Mouse (Mus musculus) lung, embryonic 14.5 days (tissue): ENCODE results near the gene Mamdc2. TPM values are rescaled to one million over a fixed set of nuclear protein-coding genes. Genes with fewer than 3 reads are reported as not detected.
A peak's percentile ranks its signal among the peaks of the same experiment; 100 is the strongest.

Experiments
- ATAC-seq: fragments of 200-750 bp; cut with Nextera tagmentation; 2 replicates; pipeline ENCODE4 v1.8.0; 2017; ENCODE audit warnings: mild to moderate bottlenecking, moderate TSS enrichment, moderate library complexity; ENCODE audit not compliant: insufficient read depth
- DNase-seq: peaks from one replicate; pipeline ENCODE4 v3.0.0-alpha.2; 2015
- H3K27ac ChIP-seq: fragments of 300-500 bp; sonication (generic); 2 replicates; pipeline ENCODE4 v1.5.1; 2014; ENCODE audit warnings: low read depth, mild to moderate bottlenecking, moderate library complexity
- H3K27me3 ChIP-seq: fragments of 300-500 bp; sonication (generic); 2 replicates; pipeline ENCODE4 v1.6.1; 2014; ENCODE audit warnings: low read length, control low read depth; ENCODE audit not compliant: insufficient read depth
- H3K36me3 ChIP-seq: fragments of 300-500 bp; sonication (generic); 2 replicates; pipeline ENCODE4 v1.6.1; 2014; ENCODE audit warnings: control low read depth; ENCODE audit not compliant: insufficient read depth
- H3K4me1 ChIP-seq: fragments of 300-500 bp; sonication (generic); 2 replicates; pipeline ENCODE4 v1.6.1; 2014; ENCODE audit warnings: antibody characterized with exemption, control low read depth; ENCODE audit not compliant: insufficient read depth
- H3K4me2 ChIP-seq: fragments of 300-500 bp; sonication (generic); 2 replicates; pipeline ENCODE4 v1.6.1; 2014; ENCODE audit warnings: mild to moderate bottlenecking
- H3K4me3 ChIP-seq: fragments of 300-500 bp; sonication (generic); 2 replicates; pipeline ENCODE4 v1.5.1; 2014; ENCODE audit warnings: low read depth, low read length
- H3K9ac ChIP-seq: fragments of 300-500 bp; sonication (generic); 2 replicates; pipeline ENCODE4 v1.6.1; 2014
- H3K9me3 ChIP-seq: fragments of 300-500 bp; sonication (generic); 2 replicates; pipeline ENCODE4 v1.6.1; 2016; ENCODE audit warnings: low read depth, low read length, control low read depth
- CTCF ChIP-seq: IDR thresholded peaks from 2 replicates; pipeline ENCODE4 v1.5.1; 2016; ENCODE audit warnings: antibody characterized with exemption, low read depth
- whole genome bisulfite sequencing: fragments of 180-500 bp; shearing (Covaris S2); extraction: QIAGEN DNeasy Blood & Tissue Kit; methylation state at CpG from one replicate; pipeline ENCODE4 v1.1.7; 2014; 5-methylcytosine and 5-hydroxymethylcytosine counted together
- polyA plus RNA-seq: library from polyadenylated mRNA; unstranded; fragments of >200 nt; fragmentation: Nextera tagmentation; extraction: Ambion mirVana; gene quantifications from 2 replicates; pipeline ENCODE4 v1.2.1, GENCODE M21; 2014

The Mamdc2 gene
- polyA plus RNA-seq, 1 experiment from 2014 or later = 3.1 TPM

GRCm38 (mm10) chr19:23376536-23377201 is 71.6 kb downstream of the Mamdc2 start:
- Histone ChIP-seq H3K36me3 (no peaks in the 10 kb centered on the region), H3K27ac (no peak overlapping the region), H3K27me3 (no peaks in the 10 kb centered on the region), H3K9ac (no peak overlapping the region), H3K4me1 (peaks cover 7% of the 10 kb centered on the region; the same call in 1 of the 2 replicates), H3K4me2 (no peak overlapping the region), H3K4me3 (no peak overlapping the region), H3K9me3 (no peaks in the 10 kb centered on the region)
- ATAC-seq (no peak), DNase-seq (no peak)
- no peak for TF ChIP-seq CTCF
- 60% methylated on average over 11 of the region's 11 CpGs for WGBS

GRCm38 (mm10) chr19:23374941-23375656 is 73.1 kb downstream of the Mamdc2 start:
- Histone ChIP-seq H3K4me2 (no peak overlapping the region), H3K27me3 (no peaks in the 10 kb centered on the region), H3K4me1 (peaks cover 7% of the 10 kb centered on the region; the same call in 1 of the 2 replicates), H3K9me3 (no peaks in the 10 kb centered on the region), H3K4me3 (no peak overlapping the region), H3K9ac (no peak overlapping the region), H3K27ac (no peak overlapping the region), H3K36me3 (no peaks in the 10 kb centered on the region)
- DNase-seq (no peak), ATAC-seq (no peak)
- TF ChIP-seq CTCF = no peak
- 84% methylated on average over 7 of the region's 7 CpGs for WGBS

- no peak overlapping the region for H3K4me2 ChIP-seq
- no peaks in the 10 kb centered on the region for H3K36me3 ChIP-seq
- no peak overlapping the region for H3K9ac ChIP-seq
- no peaks in the 10 kb centered on the region for H3K27me3 ChIP-seq
- no peak overlapping the region for H3K27ac ChIP-seq
- ATAC-seq (0 out of 2 replicates have a peak, but pooled peaks have one; percentile 24), DNase-seq (no peak)
- H3K4me3 ChIP-seq = no peak overlapping the region
- WGBS = 49% methylated on average over 9 of the region's 9 CpGs
- H3K9me3 ChIP-seq = no peaks in the 10 kb centered on the region
- TF ChIP-seq CTCF = no peak
- no peaks in the 10 kb centered on the region for H3K4me1 ChIP-seq
Observed at GRCm38 (mm10) chr19:23373728-23374127, 74.5 kb downstream of the Mamdc2 start.

- H3K36me3 ChIP-seq = no peaks in the 10 kb centered on the region
- peak; percentile 92 for TF ChIP-seq CTCF
- DNase-seq (peak; percentile 91), ATAC-seq (peak; percentile 65; the same call in 1 of the 2 replicates)
- no peak overlapping the region for H3K4me3 ChIP-seq
- H3K4me2 ChIP-seq = no peak overlapping the region
- H3K4me1 ChIP-seq = no peaks in the 10 kb centered on the region
- 44% methylated on average over 8 of the region's 8 CpGs for WGBS
- no peaks in the 10 kb centered on the region for H3K9me3 ChIP-seq
- H3K27ac ChIP-seq = no peak overlapping the region
- no peak overlapping the region for H3K9ac ChIP-seq
- H3K27me3 ChIP-seq = no peaks in the 10 kb centered on the region
Observed at GRCm38 (mm10) chr19:23373287-23373686, 75.0 kb downstream of the Mamdc2 start.

- TF ChIP-seq CTCF = no peak
- no peak overlapping the region for H3K4me2 ChIP-seq
- no peaks in the 10 kb centered on the region for H3K9me3 ChIP-seq
- no peaks in the 10 kb centered on the region for H3K27me3 ChIP-seq
- H3K36me3 ChIP-seq = no peaks in the 10 kb centered on the region
- H3K27ac ChIP-seq = no peak overlapping the region
- H3K9ac ChIP-seq = no peak overlapping the region
- no peaks in the 10 kb centered on the region for H3K4me1 ChIP-seq
- ATAC-seq = no peak
- no peak overlapping the region for H3K4me3 ChIP-seq
- DNase-seq = no peak
- 78% methylated on average over 4 of the region's 4 CpGs for WGBS
Observed at GRCm38 (mm10) chr19:23369275-23369674, 79.0 kb downstream of the Mamdc2 start.

GRCm38 (mm10) chr19:23362006-23362405 is 86.2 kb downstream of the Mamdc2 start:
- Histone ChIP-seq H3K36me3 (no peaks in the 10 kb centered on the region), H3K27ac (no peak overlapping the region), H3K27me3 (no peaks in the 10 kb centered on the region), H3K4me3 (no peak overlapping the region), H3K4me1 (0 out of 2 replicates have a peak, but pooled peaks cover 3% of the 10 kb centered on the region), H3K9ac (no peak overlapping the region), H3K4me2 (no peak overlapping the region), H3K9me3 (no peaks in the 10 kb centered on the region)
- ATAC-seq (no peak), DNase-seq (no peak)
- TF ChIP-seq CTCF = no peak
- WGBS = 80% methylated on average over 3 of the region's 3 CpGs

- ATAC-seq (no peak), DNase-seq (peak; percentile 45)
- peak; percentile 23; the same call in 1 of the 2 replicates for TF ChIP-seq CTCF
- Histone ChIP-seq H3K27me3 (no peaks in the 10 kb centered on the region), H3K9me3 (no peaks in the 10 kb centered on the region), H3K4me1 (0 out of 2 replicates have a peak, but pooled peaks cover 3% of the 10 kb centered on the region), H3K4me3 (no peak overlapping the region), H3K27ac (no peak overlapping the region), H3K9ac (no peak overlapping the region), H3K4me2 (no peak overlapping the region), H3K36me3 (no peaks in the 10 kb centered on the region)
- 70% methylated on average over 4 of the region's 4 CpGs for WGBS
Observed at GRCm38 (mm10) chr19:23361124-23361523, 87.1 kb downstream of the Mamdc2 start.
